Mouse (Mus musculus) macrophage (primary cell): Measurements from ENCODE around the gene Ptprj. TPM values are rescaled to one million over a fixed set of nuclear protein-coding genes. Genes with fewer than 3 reads are reported as not detected.
"Not testable (repeated sequence)": the region's sequence is repeated elsewhere in the genome, so short reads cannot be mapped to it uniquely, and the experiment has no call there.

Source experiments
- H3K27ac ChIP-seq: fragments of 350-480 bp; formaldehyde crosslinking; 2 replicates; pipeline ENCODE4 v1.9.0; 2021
- H3K36me3 ChIP-seq: fragments of 350-480 bp; formaldehyde crosslinking; 2 replicates; pipeline ENCODE4 v1.9.0; 2021; ENCODE audit errors: inconsistent target
- H3K4me3 ChIP-seq: fragments of 350-480 bp; formaldehyde crosslinking; 2 replicates; pipeline ENCODE4 v1.9.0; 2021; ENCODE audit errors: inconsistent target
- H3K79me2 ChIP-seq: fragments of 350-480 bp; formaldehyde crosslinking; 2 replicates; pipeline ENCODE4 v1.9.0; 2021; ENCODE audit errors: inconsistent target
- WGBS: methylation state at CpG from one replicate; pipeline ENCODE4 v1.1.7; 2026; ENCODE audit warnings: inconsistent platforms; ENCODE audit not compliant: missing documents; 5-methylcytosine and 5-hydroxymethylcytosine counted together
- polyA plus RNA-seq: library from polyadenylated mRNA; stranded (reverse); fragments of 250-400 nt; gene quantifications from 3 replicates; pipeline ENCODE4 v1.2.4, GENCODE M21; 2018; ENCODE audit warnings: inconsistent platforms

The Ptprj gene
- polyA plus RNA-seq, 1 experiment from 2014 or later = 130 TPM

DNA sequence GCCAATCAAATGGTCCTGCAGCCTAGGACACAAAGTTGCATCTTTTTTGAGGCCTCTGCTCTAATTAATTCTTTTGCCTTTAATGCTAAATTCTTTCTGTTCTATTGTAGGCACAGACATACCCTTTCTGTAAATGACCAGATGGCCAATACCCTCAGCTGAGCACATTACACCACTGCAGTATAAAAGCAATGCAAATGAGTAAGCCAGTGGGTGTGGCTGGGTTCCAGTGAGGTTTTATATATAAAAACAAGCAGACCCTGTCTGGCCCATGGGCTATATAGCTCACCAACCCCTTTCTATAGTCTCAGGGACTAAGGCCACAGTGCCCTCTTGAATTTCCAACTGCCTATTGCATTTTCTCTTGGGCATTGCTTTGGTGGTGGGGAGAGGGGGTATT lies 140.3 kb downstream of the Ptprj start:
- peaks cover 19% of the 10 kb centered on the region; the same call in 1 of the 2 replicates for H3K36me3 ChIP-seq
- not testable (repeated sequence) for H3K4me3 ChIP-seq, H3K27ac ChIP-seq, H3K79me2 ChIP-seq

DNA sequence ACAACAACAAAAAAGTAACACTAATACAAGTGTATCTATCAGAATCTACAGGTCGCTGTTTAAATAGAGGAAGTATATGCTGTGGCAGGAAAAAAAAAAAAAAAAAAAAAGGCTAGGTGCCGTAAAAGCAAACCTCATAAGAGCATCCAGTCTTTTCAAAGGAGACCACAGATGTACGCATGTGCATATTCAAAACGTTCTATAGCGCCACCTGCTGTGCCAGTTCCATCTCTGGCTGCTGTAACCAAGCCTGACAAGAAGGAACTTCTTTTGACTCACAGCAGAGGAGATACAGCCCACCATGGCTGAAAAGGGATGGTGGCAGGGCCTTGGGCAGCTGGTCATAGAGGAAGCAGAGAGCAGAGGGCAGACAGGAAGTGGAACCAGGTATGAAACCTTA lies 143.0 kb downstream of the Ptprj start:
- H3K4me3 ChIP-seq, H3K36me3 ChIP-seq, H3K79me2 ChIP-seq, H3K27ac ChIP-seq: not testable (repeated sequence)
- no CpG with 5 or more reads among the region's 5 CpGs for WGBS

DNA sequence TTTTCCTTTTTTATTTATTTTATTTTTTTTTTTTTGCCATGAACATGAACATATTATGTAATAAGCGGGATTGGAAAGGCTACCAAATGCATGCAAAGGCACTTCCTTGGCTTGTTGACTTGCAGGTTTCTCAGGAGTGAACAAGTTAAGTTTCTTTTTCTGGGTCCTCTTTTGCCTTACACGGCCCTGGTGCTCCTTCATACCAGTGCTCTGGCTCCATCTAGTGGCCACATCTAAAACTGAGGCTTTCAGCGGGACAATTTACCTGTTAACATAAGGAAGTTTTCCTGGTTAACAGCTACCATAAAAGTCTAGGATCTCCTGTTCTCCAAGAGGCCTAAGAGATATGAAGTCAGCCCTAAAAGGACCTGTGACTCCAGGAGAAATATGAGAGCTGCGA lies 150.7 kb downstream of the Ptprj start:
- not testable (repeated sequence) for H3K36me3 ChIP-seq, H3K4me3 ChIP-seq, H3K79me2 ChIP-seq, H3K27ac ChIP-seq
- WGBS = no CpG with 5 or more reads among the region's 4 CpGs

DNA sequence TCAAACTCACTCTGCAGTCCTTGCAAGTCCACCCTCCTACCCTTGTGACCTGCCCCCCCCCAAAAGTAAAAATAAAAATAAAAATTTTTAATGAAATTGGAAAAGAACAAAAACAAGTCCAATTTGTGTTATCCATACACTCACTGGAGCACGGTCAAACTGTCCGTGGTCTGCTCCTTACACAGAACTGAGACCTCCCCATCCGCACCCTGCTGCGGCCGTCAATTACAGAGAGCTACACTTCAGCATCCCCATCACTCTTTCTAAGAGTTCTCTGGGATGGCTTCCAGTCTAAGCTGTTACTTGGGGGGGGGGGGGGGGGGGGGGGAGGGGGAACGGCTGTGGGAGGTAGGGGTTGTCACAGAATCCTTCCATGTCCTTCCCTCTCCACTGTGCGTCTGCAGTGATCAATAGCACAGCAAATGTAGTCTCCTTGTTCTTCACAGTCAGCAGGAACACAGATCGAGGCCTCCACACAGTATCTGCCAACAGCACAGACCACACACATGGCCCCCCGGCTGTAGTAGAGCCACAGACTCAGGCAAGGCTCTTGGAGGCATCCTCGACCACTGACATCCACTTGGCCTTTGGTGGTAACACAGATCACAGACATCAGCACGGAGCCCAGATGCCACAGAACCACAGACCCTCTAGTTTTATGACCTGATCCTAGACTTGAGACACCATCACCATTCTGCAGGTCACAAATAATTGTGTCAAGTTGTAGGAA lies 151.3 kb downstream of the Ptprj start:
- H3K79me2 ChIP-seq, H3K4me3 ChIP-seq, H3K27ac ChIP-seq, H3K36me3 ChIP-seq: not testable (repeated sequence)
- no CpG with 5 or more reads among the region's 11 CpGs for WGBS

DNA sequence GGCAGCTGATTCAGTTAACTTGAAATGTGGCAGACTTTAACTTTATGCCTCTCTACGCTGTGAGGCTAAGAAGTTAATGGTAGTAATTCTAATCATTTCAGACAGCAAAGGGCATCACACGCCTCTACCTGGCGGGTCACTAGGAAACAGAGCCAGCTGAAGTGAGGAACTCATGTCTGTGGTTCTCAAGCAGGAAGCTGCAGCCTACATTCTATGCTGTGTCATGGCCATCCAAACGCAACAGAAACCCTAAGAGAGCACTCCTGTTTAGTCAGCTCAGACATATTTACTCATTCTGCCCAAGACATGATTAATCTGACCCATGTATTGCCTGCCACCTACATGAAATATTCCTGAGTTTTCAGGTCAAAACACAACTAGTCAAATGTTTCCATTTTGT lies 155.5 kb downstream of the Ptprj start:
- not testable (repeated sequence) for H3K79me2 ChIP-seq

DNA sequence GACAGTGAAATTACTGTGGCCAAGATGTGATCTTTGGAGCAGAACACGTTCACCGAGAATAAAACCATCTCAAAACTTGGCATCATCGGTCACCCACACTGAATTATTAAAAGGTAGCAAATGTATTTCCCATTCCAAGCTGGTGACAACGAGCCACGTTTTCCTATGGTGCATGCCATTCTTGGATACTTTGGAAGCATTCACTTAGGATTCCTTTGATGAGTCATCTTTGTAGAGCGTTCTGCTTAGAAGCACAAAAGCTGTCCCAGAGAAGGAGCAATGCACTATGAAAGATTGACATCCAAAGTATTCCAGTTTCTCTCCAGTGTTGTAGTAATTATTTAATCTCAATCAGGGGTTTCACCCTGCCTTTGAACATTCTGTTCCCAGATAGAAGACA lies 158.2 kb downstream of the Ptprj start:
- WGBS = 89% methylated on average over 6 of the region's 6 CpGs
- H3K36me3 ChIP-seq, H3K27ac ChIP-seq, H3K4me3 ChIP-seq, H3K79me2 ChIP-seq: not testable (repeated sequence)

More for the DNA sequence above, 155.5 kb downstream of the Ptprj start:
- H3K36me3 ChIP-seq, H3K27ac ChIP-seq, H3K4me3 ChIP-seq: not testable (repeated sequence)
- no CpG with 5 or more reads among the region's 4 CpGs for WGBS

DNA sequence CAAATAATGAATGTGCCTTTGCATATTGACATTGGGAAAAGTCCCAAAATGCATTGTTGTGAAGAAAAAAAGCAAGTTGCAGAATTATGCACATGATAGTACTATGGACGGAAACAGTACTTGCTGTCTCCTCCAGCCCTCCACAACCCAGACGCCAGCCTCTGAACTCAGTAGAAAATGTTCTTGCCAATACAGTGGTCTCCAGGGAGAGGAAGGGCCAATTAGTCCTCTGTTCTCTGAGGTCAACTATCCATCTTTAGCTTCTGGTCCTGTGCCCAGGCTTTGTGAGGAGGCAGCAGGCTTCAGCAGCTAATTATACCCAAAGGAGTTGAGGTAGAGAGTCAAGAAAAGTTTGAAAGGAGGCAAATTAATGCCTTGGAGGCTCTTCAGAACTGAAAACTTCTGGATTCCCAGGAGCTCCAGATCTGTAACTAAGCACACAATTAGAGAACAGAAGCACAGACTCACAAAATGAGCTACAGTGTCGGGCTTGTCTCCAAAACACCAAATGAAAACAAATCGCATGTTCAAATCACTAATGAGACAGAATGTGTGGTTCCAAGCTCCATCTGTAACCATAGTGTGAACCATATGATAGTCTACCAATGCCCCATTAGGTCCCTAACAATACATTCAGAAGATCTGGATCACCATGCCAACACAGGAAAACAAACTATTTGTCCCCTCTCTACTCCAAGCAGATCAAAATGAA lies 166.2 kb downstream of the Ptprj start:
- not testable (repeated sequence) for H3K27ac ChIP-seq, H3K36me3 ChIP-seq, H3K79me2 ChIP-seq, H3K4me3 ChIP-seq
- WGBS = no CpG with 5 or more reads among the region's 4 CpGs

DNA sequence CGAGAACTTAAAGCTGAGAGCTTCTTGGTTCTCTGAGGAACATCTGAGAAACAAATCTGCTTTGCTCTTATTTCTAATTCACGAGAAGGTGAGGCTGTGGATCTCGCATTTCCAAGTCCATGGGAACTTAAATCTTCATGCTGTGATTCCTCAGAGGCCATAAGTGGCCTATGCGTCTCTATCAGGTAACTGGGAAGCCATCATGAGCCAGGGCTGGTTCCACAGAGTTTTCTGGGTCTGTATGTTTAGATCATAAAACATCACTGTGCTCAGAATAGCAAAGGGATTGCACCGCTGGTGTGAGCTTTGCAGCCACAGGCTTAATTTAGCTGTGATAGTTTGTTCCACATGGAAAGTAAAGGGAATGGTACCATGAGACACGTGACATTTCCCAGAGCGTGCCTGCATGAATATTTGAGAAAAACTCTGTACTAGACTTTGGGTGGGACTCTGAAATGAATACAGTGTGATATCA lies 181.8 kb downstream of the Ptprj start, which contains the start of gene Olfr1274-ps:
Olfr1274-ps (plus strand) TSS at position 51 of the 475 bp plus-strand sequence.
- not testable (repeated sequence) for H3K4me3 ChIP-seq, H3K79me2 ChIP-seq, H3K36me3 ChIP-seq, H3K27ac ChIP-seq
- 86% methylated on average over 1 of the region's 7 CpGs for WGBS

Other genes with a start within 250 kb of the Ptprj start
- not detected in 3 replicates for gene Olfr1274-ps, start 182.0 kb downstream of the Ptprj start, polyA plus RNA-seq
- gene Nup160, start 96.6 kb upstream of the Ptprj start, polyA plus RNA-seq = 10.1 to 25.7 TPM (median 21.4 TPM) in 3 replicates
- 27.7 to 69.8 TPM (median 35.6 TPM) in 3 replicates for gene Fnbp4, start 164.7 kb upstream of the Ptprj start, polyA plus RNA-seq
- not detected in 3 replicates for gene Agbl2, start 202.1 kb upstream of the Ptprj start, polyA plus RNA-seq